Mouse (Mus musculus) embryonic facial prominence, embryonic 12.5 days (tissue): Measurements from ENCODE around the gene Tsen2. TPM values are rescaled to one million over a fixed set of nuclear protein-coding genes. Genes with fewer than 3 reads are reported as not detected.

Experiments
- ATAC-seq: fragments of 200-750 bp; cut with Nextera tagmentation; 2 replicates; pipeline ENCODE4 v1.8.0; 2017; ENCODE audit not compliant: insufficient number of reproducible peaks, insufficient read depth, low FRiP score, low TSS enrichment
- H3K27ac ChIP-seq: fragments of 300-500 bp; sonication (generic); 2 replicates; pipeline ENCODE4 v1.5.1; 2016; ENCODE audit warnings: mild to moderate bottlenecking
- H3K27me3 ChIP-seq: fragments of 300-500 bp; sonication (generic); 2 replicates; pipeline ENCODE4 v1.6.1; 2016; ENCODE audit warnings: mild to moderate bottlenecking, moderate library complexity
- H3K36me3 ChIP-seq: fragments of 300-500 bp; sonication (generic); 2 replicates; pipeline ENCODE4 v1.6.1; 2016; ENCODE audit warnings: mild to moderate bottlenecking
- H3K4me1 ChIP-seq: fragments of 300-500 bp; sonication (generic); 2 replicates; pipeline ENCODE4 v1.6.1; 2016
- H3K4me2 ChIP-seq: fragments of 300-500 bp; sonication (generic); replicated peaks from 2 replicates; pipeline ENCODE4 v1.6.1; 2016; ENCODE audit warnings: mild to moderate bottlenecking, moderate library complexity
- H3K4me3 ChIP-seq: fragments of 300-500 bp; sonication (generic); 2 replicates; pipeline ENCODE4 v1.5.1; 2016; ENCODE audit warnings: mild to moderate bottlenecking
- H3K9ac ChIP-seq: fragments of 300-500 bp; sonication (generic); 2 replicates; pipeline ENCODE4 v1.6.1; 2016; ENCODE audit warnings: mild to moderate bottlenecking, moderate library complexity
- H3K9me3 ChIP-seq: fragments of 300-500 bp; sonication (generic); 2 replicates; pipeline ENCODE4 v1.6.1; 2016; ENCODE audit warnings: mild to moderate bottlenecking, moderate library complexity
- WGBS: fragments of 180-500 bp; shearing (Covaris S2); methylation state at CpG from one replicate; pipeline ENCODE4 v1.1.7; 2016; 5-methylcytosine and 5-hydroxymethylcytosine counted together
- polyA plus RNA-seq: library from polyadenylated mRNA; unstranded; fragments of >200 nt; fragmentation: Nextera tagmentation; extraction: Ambion mirVana; gene quantifications from 2 replicates; pipeline ENCODE4 v1.2.1, GENCODE M21; 2016

The Tsen2 gene
- polyA plus RNA-seq, 1 experiment from 2014 or later = 31.2 TPM

GRCm38 (mm10) chr6:115542341-115542740, 2.1 kb upstream of the Tsen2 start:
- H3K4me3 ChIP-seq = no peak overlapping the region
- H3K9me3 ChIP-seq = no peaks in the 10 kb centered on the region
- no peaks in the 10 kb centered on the region; the same call in 1 of the 2 replicates for H3K4me1 ChIP-seq
- ATAC-seq = no peak
- no peaks in the 10 kb centered on the region for H3K36me3 ChIP-seq
- 69% methylated on average over 3 of the region's 3 CpGs for WGBS
- H3K9ac ChIP-seq = no peak overlapping the region
- no peaks in the 10 kb centered on the region for H3K27me3 ChIP-seq
- no peak overlapping the region for H3K4me2 ChIP-seq
- H3K27ac ChIP-seq = no peak overlapping the region

- Histone ChIP-seq H3K27me3 (no peaks in the 10 kb centered on the region), H3K4me3 (no peak overlapping the region), H3K9ac (no peak overlapping the region), H3K9me3 (no peaks in the 10 kb centered on the region), H3K36me3 (peaks cover 27% of the 10 kb centered on the region), H3K4me1 (no peaks in the 10 kb centered on the region; the same call in 1 of the 2 replicates), H3K4me2 (no peak overlapping the region), H3K27ac (no peak overlapping the region)
- 91% methylated on average over 5 of the region's 5 CpGs for WGBS
- no peak for ATAC-seq
Observed at GRCm38 (mm10) chr6:115546276-115546675, 1.8 kb downstream of the Tsen2 start.

GRCm38 (mm10) chr6:115555485-115555884, 11.0 kb downstream of the Tsen2 start:
- no peak overlapping the region for H3K27ac ChIP-seq
- H3K4me1 ChIP-seq = no peaks in the 10 kb centered on the region
- H3K9me3 ChIP-seq = no peaks in the 10 kb centered on the region
- H3K4me3 ChIP-seq = no peak overlapping the region
- no peak overlapping the region for H3K4me2 ChIP-seq
- no peak for ATAC-seq
- no peaks in the 10 kb centered on the region for H3K27me3 ChIP-seq
- H3K9ac ChIP-seq = no peak overlapping the region
- WGBS = 72% methylated on average over 5 of the region's 5 CpGs
- peaks cover 48% of the 10 kb centered on the region for H3K36me3 ChIP-seq

- Histone ChIP-seq H3K4me3 (no peak overlapping the region), H3K9ac (no peak overlapping the region), H3K9me3 (no peaks in the 10 kb centered on the region), H3K4me1 (no peaks in the 10 kb centered on the region), H3K27ac (no peak overlapping the region), H3K36me3 (peaks cover 47% of the 10 kb centered on the region), H3K27me3 (no peaks in the 10 kb centered on the region), H3K4me2 (no peak overlapping the region)
- WGBS = 90% methylated on average over 2 of the region's 2 CpGs
- no peak for ATAC-seq
Observed at GRCm38 (mm10) chr6:115558176-115558575, 13.7 kb downstream of the Tsen2 start.

GRCm38 (mm10) chr6:115559651-115560632, 15.5 kb downstream of the Tsen2 start:
- no peak overlapping the region for H3K27ac ChIP-seq
- H3K4me2 ChIP-seq = no peak overlapping the region
- H3K9ac ChIP-seq = no peak overlapping the region
- H3K4me1 ChIP-seq = no peaks in the 10 kb centered on the region
- peaks cover 42% of the 10 kb centered on the region for H3K36me3 ChIP-seq
- no peak for ATAC-seq
- no peak overlapping the region for H3K4me3 ChIP-seq
- H3K27me3 ChIP-seq = no peaks in the 10 kb centered on the region
- WGBS = 80% methylated on average over 21 of the region's 21 CpGs
- no peaks in the 10 kb centered on the region for H3K9me3 ChIP-seq

GRCm38 (mm10) chr6:115565479-115566045, 21.1 kb downstream of the Tsen2 start:
- Histone ChIP-seq H3K27ac (no peak overlapping the region), H3K4me1 (no peaks in the 10 kb centered on the region), H3K9me3 (no peaks in the 10 kb centered on the region), H3K27me3 (no peaks in the 10 kb centered on the region), H3K4me2 (no peak overlapping the region), H3K4me3 (no peak overlapping the region), H3K36me3 (peaks cover 50% of the 10 kb centered on the region), H3K9ac (no peak overlapping the region)
- 84% methylated on average over 6 of the region's 6 CpGs for WGBS
- ATAC-seq = no peak

GRCm38 (mm10) chr6:115574171-115574570, 29.7 kb downstream of the Tsen2 start:
- no peak overlapping the region for H3K4me3 ChIP-seq
- ATAC-seq = no peak
- H3K27ac ChIP-seq = no peak overlapping the region
- no peaks in the 10 kb centered on the region for H3K9me3 ChIP-seq
- peaks cover 54% of the 10 kb centered on the region for H3K36me3 ChIP-seq
- H3K4me1 ChIP-seq = no peaks in the 10 kb centered on the region
- H3K9ac ChIP-seq = no peak overlapping the region
- WGBS = 90% methylated on average over 7 of the region's 7 CpGs
- H3K27me3 ChIP-seq = no peaks in the 10 kb centered on the region
- no peak overlapping the region for H3K4me2 ChIP-seq

- Histone ChIP-seq H3K4me1 (no peaks in the 10 kb centered on the region), H3K27me3 (no peaks in the 10 kb centered on the region), H3K9ac (no peak overlapping the region), H3K36me3 (peaks cover 39% of the 10 kb centered on the region), H3K4me2 (no peak overlapping the region), H3K9me3 (no peaks in the 10 kb centered on the region), H3K27ac (no peak overlapping the region), H3K4me3 (no peak overlapping the region)
- WGBS = 89% methylated on average over 5 of the region's 5 CpGs
- no peak for ATAC-seq
Observed at GRCm38 (mm10) chr6:115577407-115577806, 32.9 kb downstream of the Tsen2 start.

- no peaks in the 10 kb centered on the region for H3K4me1 ChIP-seq
- no peak overlapping the region for H3K9ac ChIP-seq
- ATAC-seq = no peak
- no peak overlapping the region for H3K4me2 ChIP-seq
- H3K9me3 ChIP-seq = no peaks in the 10 kb centered on the region
- peaks cover 38% of the 10 kb centered on the region for H3K36me3 ChIP-seq
- H3K27ac ChIP-seq = no peak overlapping the region
- 89% methylated on average over 9 of the region's 9 CpGs for WGBS
- no peak overlapping the region for H3K4me3 ChIP-seq
- H3K27me3 ChIP-seq = no peaks in the 10 kb centered on the region
Observed at GRCm38 (mm10) chr6:115577941-115578340, 33.5 kb downstream of the Tsen2 start.

- no peak overlapping the region for H3K4me2 ChIP-seq
- H3K9ac ChIP-seq = no peak overlapping the region
- peaks cover 23% of the 10 kb centered on the region for H3K36me3 ChIP-seq
- H3K27ac ChIP-seq = no peak overlapping the region
- no peaks in the 10 kb centered on the region for H3K4me1 ChIP-seq
- 87% methylated on average over 3 of the region's 3 CpGs for WGBS
- H3K4me3 ChIP-seq = no peak overlapping the region
- no peaks in the 10 kb centered on the region for H3K9me3 ChIP-seq
- H3K27me3 ChIP-seq = no peaks in the 10 kb centered on the region
- ATAC-seq = no peak
Observed at GRCm38 (mm10) chr6:115580810-115581209, 36.3 kb downstream of the Tsen2 start.

- 79% methylated on average over 10 of the region's 10 CpGs for WGBS
Observed at GRCm38 (mm10) chr6:115582328-115583115, 38.1 kb downstream of the Tsen2 start.

More at GRCm38 (mm10) chr6:115582328-115583115, 38.1 kb downstream of the Tsen2 start:
- H3K27ac ChIP-seq = no peak overlapping the region
- H3K4me2 ChIP-seq = no peak overlapping the region
- no peaks in the 10 kb centered on the region for H3K27me3 ChIP-seq
- H3K36me3 ChIP-seq = peaks cover 7% of the 10 kb centered on the region
- no peaks in the 10 kb centered on the region for H3K9me3 ChIP-seq
- ATAC-seq = no peak
- H3K4me3 ChIP-seq = no peak overlapping the region
- no peak overlapping the region for H3K9ac ChIP-seq
- no peaks in the 10 kb centered on the region for H3K4me1 ChIP-seq
